Mouse (Mus musculus): Measurements from ENCODE around the gene Syt13. TPM values are rescaled to one million over a fixed set of nuclear protein-coding genes. Genes with fewer than 3 reads are reported as not detected.
A peak's percentile ranks its signal among the peaks of the same experiment; 100 is the strongest.

Syt13 gene
- polyA plus RNA-seq, 1 experiment from 2014 or later: 8.7 TPM

DNA sequence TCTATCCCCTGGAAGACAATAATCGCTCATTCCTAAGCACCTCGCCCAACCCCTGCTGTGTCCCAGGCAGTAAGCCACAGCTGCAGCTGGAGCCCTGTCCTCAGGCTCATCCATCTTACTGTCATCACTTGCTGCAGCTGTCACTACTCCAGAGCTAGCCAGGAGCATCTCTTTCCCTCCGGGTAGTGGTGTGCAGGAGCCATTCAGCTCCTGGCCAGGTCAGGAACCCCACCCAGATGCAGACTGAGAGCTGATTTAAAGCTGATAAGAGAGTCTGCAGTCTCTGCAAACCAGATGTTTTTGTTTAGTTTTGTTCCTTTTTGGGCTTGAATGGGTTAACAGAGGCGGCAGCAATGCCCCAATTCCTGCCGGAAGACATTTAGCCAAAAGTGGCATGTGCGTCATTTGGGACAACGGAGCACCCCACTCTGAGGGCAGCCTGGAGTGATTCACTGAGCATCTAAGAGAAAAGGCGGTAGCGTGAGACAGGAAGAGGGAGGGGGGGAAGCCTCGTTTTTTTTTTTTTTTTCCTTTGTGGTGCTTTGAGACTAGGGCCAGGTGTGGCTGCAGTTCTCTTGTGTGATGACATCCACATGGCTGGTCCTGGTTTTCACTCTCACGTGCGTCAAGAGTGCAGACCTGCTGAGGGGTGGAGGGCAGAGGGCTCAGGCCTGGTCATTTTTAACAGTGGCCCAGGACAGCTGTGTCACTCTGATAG is 33.2 kb downstream of the Syt13 start:
- Histone ChIP-seq H3K27me3 (replicated peaks; ENCODE audit: control insufficient read depth, insufficient read depth, low read length) (no peaks in the 10 kb centered on the region), H3K36me3 (ENCODE audit: control insufficient read depth, insufficient read depth, low read length) (no peaks in the 10 kb centered on the region), H3K27ac (replicated peaks; ENCODE audit: low read depth, low read length) (no peak overlapping the region), H3K9ac (ENCODE audit: low read depth, low read length) (no peak overlapping the region), H3K9me3 (ENCODE audit: control insufficient read depth, low read length) (no peaks in the 10 kb centered on the region), H3K4me3 (ENCODE audit: low read depth, low read length) (no peak overlapping the region), H3K4me2 (ENCODE audit: low read depth, low read length) (peak overlapping the region; percentile 24), H3K4me1 (ENCODE audit: control insufficient read depth, insufficient read depth, low read length) (peaks cover 6% of the 10 kb centered on the region)
- DNase-seq (ENCODE audit: low spot score) (peak; percentile 81), ATAC-seq (ENCODE audit: low read depth) (peak; percentile 78)
- WGBS: 7% methylated on average over 12 of the region's 12 CpGs

DNA sequence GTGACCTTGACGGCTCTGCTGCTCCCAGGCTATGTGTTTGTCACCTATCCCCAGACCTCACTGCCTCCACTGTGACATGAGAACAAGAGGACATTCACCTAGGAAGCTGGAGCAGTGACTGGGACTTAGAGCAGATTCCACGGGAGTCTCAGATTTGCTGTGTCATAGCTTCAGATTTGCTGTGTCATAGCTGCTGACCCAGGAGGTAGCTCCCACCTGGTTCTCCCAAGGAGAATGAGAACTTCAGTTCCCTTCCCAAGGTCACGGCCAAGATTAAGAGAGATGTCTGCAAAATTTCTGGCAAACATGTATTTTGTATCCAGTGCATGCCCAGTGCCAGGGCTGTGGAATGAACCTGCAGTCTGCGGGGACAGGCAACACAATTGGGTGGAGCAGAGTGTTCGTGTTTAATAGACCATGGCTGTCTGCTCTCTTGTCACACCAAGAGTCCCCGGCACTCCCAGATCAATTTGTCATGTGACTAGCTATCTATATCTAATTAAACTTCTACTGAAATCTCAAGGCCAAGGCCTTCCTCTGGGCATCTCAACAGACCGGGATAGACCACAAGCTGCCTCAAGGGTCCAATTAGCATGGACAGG is 33.9 kb downstream of the Syt13 start:
- Histone ChIP-seq H3K9me3 (ENCODE audit: control insufficient read depth, low read length) (no peaks in the 10 kb centered on the region), H3K9ac (ENCODE audit: low read depth, low read length) (no peak overlapping the region), H3K27ac (replicated peaks; ENCODE audit: low read depth, low read length) (no peak overlapping the region), H3K27me3 (replicated peaks; ENCODE audit: control insufficient read depth, insufficient read depth, low read length) (no peaks in the 10 kb centered on the region), H3K36me3 (ENCODE audit: control insufficient read depth, insufficient read depth, low read length) (no peaks in the 10 kb centered on the region), H3K4me1 (ENCODE audit: control insufficient read depth, insufficient read depth, low read length) (peaks cover 6% of the 10 kb centered on the region), H3K4me3 (ENCODE audit: low read depth, low read length) (no peak overlapping the region), H3K4me2 (ENCODE audit: low read depth, low read length) (no peak overlapping the region)
- WGBS: 43% methylated on average over 7 of the region's 7 CpGs
- DNase-seq (ENCODE audit: low spot score) (no peak), ATAC-seq (ENCODE audit: low read depth) (no peak)

- no peak overlapping the region for H3K9ac ChIP-seq (ENCODE audit: low read depth, low read length)
- no peak overlapping the region for H3K4me3 ChIP-seq (ENCODE audit: low read depth, low read length)
- no peaks in the 10 kb centered on the region for H3K9me3 ChIP-seq (ENCODE audit: control insufficient read depth, low read length)
- DNase-seq (ENCODE audit: low spot score) (no peak), ATAC-seq (ENCODE audit: low read depth) (no peak)
- no peaks in the 10 kb centered on the region for H3K27me3 ChIP-seq (replicated peaks; ENCODE audit: control insufficient read depth, insufficient read depth, low read length)
- peaks cover 6% of the 10 kb centered on the region for H3K4me1 ChIP-seq (ENCODE audit: control insufficient read depth, insufficient read depth, low read length)
- no peak overlapping the region for H3K4me2 ChIP-seq (ENCODE audit: low read depth, low read length)
- no peaks in the 10 kb centered on the region for H3K36me3 ChIP-seq (ENCODE audit: control insufficient read depth, insufficient read depth, low read length)
- WGBS: 36% methylated on average over 1 of the region's 1 CpGs
- H3K27ac ChIP-seq (replicated peaks; ENCODE audit: low read depth, low read length): no peak overlapping the region
Observed at GRCm38 (mm10) chr2:92949518-92949917, 34.6 kb downstream of the Syt13 start.

- ATAC-seq (ENCODE audit: low read depth): no peak
- Histone ChIP-seq H3K9me3 (ENCODE audit: control insufficient read depth, low read length) (0 out of 2 replicates have a peak, but pooled peaks cover 5% of the 10 kb centered on the region), H3K4me3 (ENCODE audit: low read depth, low read length) (no peak overlapping the region), H3K4me2 (ENCODE audit: low read depth, low read length) (no peak overlapping the region), H3K9ac (ENCODE audit: low read depth, low read length) (no peak overlapping the region), H3K4me1 (ENCODE audit: control insufficient read depth, insufficient read depth, low read length) (no peaks in the 10 kb centered on the region), H3K27ac (replicated peaks; ENCODE audit: low read depth, low read length) (no peak overlapping the region), H3K36me3 (ENCODE audit: control insufficient read depth, insufficient read depth, low read length) (no peaks in the 10 kb centered on the region), H3K27me3 (replicated peaks; ENCODE audit: control insufficient read depth, insufficient read depth, low read length) (no peaks in the 10 kb centered on the region)
- no peak for DNase-seq (ENCODE audit: low spot score)
- WGBS: 88% methylated on average over 17 of the region's 17 CpGs
Observed at GRCm38 (mm10) chr2:92953450-92953849, 38.6 kb downstream of the Syt13 start.

- Histone ChIP-seq H3K4me3 (ENCODE audit: low read depth, low read length) (no peak overlapping the region), H3K9me3 (ENCODE audit: control insufficient read depth, low read length) (0 out of 2 replicates have a peak, but pooled peaks cover 5% of the 10 kb centered on the region), H3K27me3 (replicated peaks; ENCODE audit: control insufficient read depth, insufficient read depth, low read length) (no peaks in the 10 kb centered on the region), H3K4me2 (ENCODE audit: low read depth, low read length) (no peak overlapping the region), H3K36me3 (ENCODE audit: control insufficient read depth, insufficient read depth, low read length) (no peaks in the 10 kb centered on the region), H3K4me1 (ENCODE audit: control insufficient read depth, insufficient read depth, low read length) (no peaks in the 10 kb centered on the region), H3K9ac (ENCODE audit: low read depth, low read length) (no peak overlapping the region), H3K27ac (replicated peaks; ENCODE audit: low read depth, low read length) (no peak overlapping the region)
- ATAC-seq (ENCODE audit: low read depth): no peak
- no peak for DNase-seq (ENCODE audit: low spot score)
- WGBS: 42% methylated on average over 11 of the region's 11 CpGs
Observed at GRCm38 (mm10) chr2:92954404-92955114, 39.7 kb downstream of the Syt13 start.

DNA sequence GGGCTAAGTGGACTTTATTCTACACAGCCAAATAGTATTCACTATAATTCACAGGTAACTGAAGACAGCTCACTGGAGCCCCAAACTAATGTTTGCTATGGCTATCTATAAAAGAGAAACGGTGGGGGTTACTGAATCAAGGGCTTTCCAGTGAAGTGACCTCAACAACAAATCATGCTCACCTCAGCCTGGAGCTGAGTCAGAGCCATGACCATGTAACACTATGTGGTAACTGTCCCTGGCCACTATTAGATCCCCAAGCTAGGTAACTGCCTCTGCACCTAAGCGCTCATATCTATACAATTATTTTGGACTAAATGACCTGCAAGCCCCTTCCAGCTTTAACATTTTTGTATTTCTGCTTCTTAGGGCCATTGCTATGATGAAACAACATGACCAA is 42.0 kb downstream of the Syt13 start:
- Histone ChIP-seq H3K9ac (ENCODE audit: low read depth, low read length) (no peak overlapping the region), H3K27me3 (replicated peaks; ENCODE audit: control insufficient read depth, insufficient read depth, low read length) (no peaks in the 10 kb centered on the region), H3K36me3 (ENCODE audit: control insufficient read depth, insufficient read depth, low read length) (no peaks in the 10 kb centered on the region), H3K4me2 (ENCODE audit: low read depth, low read length) (no peak overlapping the region), H3K27ac (replicated peaks; ENCODE audit: low read depth, low read length) (no peak overlapping the region), H3K4me3 (ENCODE audit: low read depth, low read length) (no peak overlapping the region), H3K4me1 (ENCODE audit: control insufficient read depth, insufficient read depth, low read length) (no peaks in the 10 kb centered on the region), H3K9me3 (ENCODE audit: control insufficient read depth, low read length) (0 out of 2 replicates have a peak, but pooled peaks cover 5% of the 10 kb centered on the region)
- 82% methylated on average over 2 of the region's 2 CpGs for WGBS
- DNase-seq (ENCODE audit: low spot score): no peak
- no peak for ATAC-seq (ENCODE audit: low read depth)

GRCm38 (mm10) chr2:92958640-92959039 is 43.7 kb downstream of the Syt13 start:
- WGBS: 58% methylated on average over 4 of the region's 4 CpGs
- H3K4me3 ChIP-seq (ENCODE audit: low read depth, low read length): no peak overlapping the region
- no peak overlapping the region for H3K4me2 ChIP-seq (ENCODE audit: low read depth, low read length)
- ATAC-seq (ENCODE audit: low read depth) (peak; percentile 55; the same call in 1 of the 2 replicates), DNase-seq (ENCODE audit: low spot score) (peak; percentile 72)
- no peaks in the 10 kb centered on the region for H3K4me1 ChIP-seq (ENCODE audit: control insufficient read depth, insufficient read depth, low read length)
- H3K9ac ChIP-seq (ENCODE audit: low read depth, low read length): no peak overlapping the region
- H3K36me3 ChIP-seq (ENCODE audit: control insufficient read depth, insufficient read depth, low read length): no peaks in the 10 kb centered on the region
- H3K27me3 ChIP-seq (replicated peaks; ENCODE audit: control insufficient read depth, insufficient read depth, low read length): no peaks in the 10 kb centered on the region
- 0 out of 2 replicates have a peak, but pooled peaks cover 5% of the 10 kb centered on the region for H3K9me3 ChIP-seq (ENCODE audit: control insufficient read depth, low read length)
- H3K27ac ChIP-seq (replicated peaks; ENCODE audit: low read depth, low read length): no peak overlapping the region

GRCm38 (mm10) chr2:92964345-92964744 is 49.4 kb downstream of the Syt13 start:
- Histone ChIP-seq H3K27me3 (replicated peaks; ENCODE audit: control insufficient read depth, insufficient read depth, low read length) (no peaks in the 10 kb centered on the region), H3K27ac (replicated peaks; ENCODE audit: low read depth, low read length) (no peak overlapping the region), H3K4me2 (ENCODE audit: low read depth, low read length) (no peak overlapping the region), H3K9ac (ENCODE audit: low read depth, low read length) (no peak overlapping the region), H3K4me3 (ENCODE audit: low read depth, low read length) (no peak overlapping the region), H3K36me3 (ENCODE audit: control insufficient read depth, insufficient read depth, low read length) (0 out of 2 replicates have a peak, but pooled peaks cover 12% of the 10 kb centered on the region), H3K4me1 (ENCODE audit: control insufficient read depth, insufficient read depth, low read length) (peaks cover 12% of the 10 kb centered on the region), H3K9me3 (ENCODE audit: control insufficient read depth, low read length) (no peaks in the 10 kb centered on the region)
- 95% methylated on average over 1 of the region's 1 CpGs for WGBS
- ATAC-seq (ENCODE audit: low read depth) (no peak), DNase-seq (ENCODE audit: low spot score) (no peak)
